Comparison of ENCODE assay signal across 18 mouse cellular contexts in genomic region chr3:18928401-18929104, GRCm38 (mm10).
A peak's percentile ranks its signal among the peaks of the same experiment; 100 is the strongest.
DNase-seq lines count a peak whose midpoint lies in the region; ATAC-seq lines count a peak whose summit lies in the region.
"Had no signal": no experiment of that assay in that cellular context is flagged by ENCODE, and none has a peak within 500 bp of the region (broad histone marks: within the 10 kb centered on the region; RNA-seq: fewer than 3 reads in every experiment).

No protein-coding gene starts in this region.

- no peak overlapping the region for H3K4me2 ChIP-seq in midbrain, embryonic 11.5 days
- H3K4me2 ChIP-seq in midbrain, embryonic 14.5 days (ENCODE audit: low read length) = no peak overlapping the region
- H3K4me2 ChIP-seq: embryonic facial prominence, embryonic 12.5 days; forebrain, embryonic 15.5 days; heart, embryonic 13.5 days had no signal

- no peaks in the 10 kb centered on the region for H3K36me3 ChIP-seq in midbrain, embryonic 11.5 days (ENCODE audit: control insufficient read depth, insufficient read depth, low read length)
- no peaks in the 10 kb centered on the region for H3K36me3 ChIP-seq in midbrain, embryonic 10.5 days
- H3K36me3 ChIP-seq in midbrain, embryonic 14.5 days (ENCODE audit: control insufficient read depth, insufficient read depth, low read length) = no peaks in the 10 kb centered on the region
- H3K36me3 ChIP-seq: embryonic facial prominence, embryonic 12.5 days; forebrain, embryonic 15.5 days; heart, embryonic 13.5 days had no signal

- no peak for DNase-seq in midbrain, embryonic 11.5 days (ENCODE audit: low spot score, missing footprints)
- no peak for DNase-seq in midbrain, embryonic 10.5 days (ENCODE audit: low spot score)
- peak; percentile 21 for DNase-seq in retina, embryonic 14.5 days (ENCODE audit: low spot score)
- no peak for DNase-seq in retina, postnatal 1 day
- peak; percentile 60 for DNase-seq in midbrain, embryonic 14.5 days
- no peak for DNase-seq in kidney, postnatal 10 days
- DNase-seq in embryo, embryonic 11 days = no peak
- DNase-seq: adrenal gland, adult 2 months; adrenal gland, postnatal 25 days; cerebellum, adult 11 months; cerebellum, adult 8-10 months; cerebellum, postnatal 14 days; gastrocnemius, postnatal 36 days; heart, adult 11 months; heart, postnatal 36 days had no signal

- no peak overlapping the region for H3K9ac ChIP-seq in midbrain, embryonic 11.5 days (ENCODE audit: low read length)
- H3K9ac ChIP-seq in midbrain, embryonic 14.5 days (replicated peaks; ENCODE audit: low read length) = no peak overlapping the region
- H3K9ac ChIP-seq: embryonic facial prominence, embryonic 12.5 days; forebrain, embryonic 15.5 days; heart, embryonic 13.5 days had no signal

- no peak overlapping the region for H3K27ac ChIP-seq in midbrain, embryonic 11.5 days (ENCODE audit: low read depth, low read length)
- H3K27ac ChIP-seq in midbrain, embryonic 10.5 days (replicated peaks) = no peak overlapping the region
- peak overlapping the region; percentile 53 for H3K27ac ChIP-seq in midbrain, embryonic 14.5 days (replicated peaks; ENCODE audit: low read depth, low read length)
- H3K27ac ChIP-seq: embryonic facial prominence, embryonic 12.5 days; forebrain, embryonic 15.5 days; heart, embryonic 13.5 days had no signal

- H3K4me1 ChIP-seq in midbrain, embryonic 11.5 days (ENCODE audit: control insufficient read depth, insufficient read depth, low read length) = no peaks in the 10 kb centered on the region
- H3K4me1 ChIP-seq in midbrain, embryonic 10.5 days = no peaks in the 10 kb centered on the region
- H3K4me1 ChIP-seq in midbrain, embryonic 14.5 days (ENCODE audit: control insufficient read depth, insufficient read depth, low read length) = peaks cover 5% of the 10 kb centered on the region; the same call in 1 of the 2 replicates
- H3K4me1 ChIP-seq: embryonic facial prominence, embryonic 12.5 days had no signal

- no peak overlapping the region for H3K4me3 ChIP-seq in midbrain, embryonic 11.5 days (ENCODE audit: low read depth, low read length)
- H3K4me3 ChIP-seq in midbrain, embryonic 10.5 days = no peak overlapping the region
- H3K4me3 ChIP-seq in midbrain, embryonic 14.5 days (replicated peaks; ENCODE audit: low read depth, low read length) = no peak overlapping the region
- H3K4me3 ChIP-seq: embryonic facial prominence, embryonic 12.5 days; forebrain, embryonic 15.5 days; heart, embryonic 13.5 days had no signal

- H3K9me3 ChIP-seq in midbrain, embryonic 11.5 days (ENCODE audit: control insufficient read depth, low read length) = no peaks in the 10 kb centered on the region
- H3K9me3 ChIP-seq in midbrain, embryonic 10.5 days (replicated peaks) = no peaks in the 10 kb centered on the region
- no peaks in the 10 kb centered on the region for H3K9me3 ChIP-seq in midbrain, embryonic 14.5 days (ENCODE audit: control insufficient read depth, low read length)
- H3K9me3 ChIP-seq: embryonic facial prominence, embryonic 12.5 days; forebrain, embryonic 15.5 days; heart, embryonic 13.5 days had no signal

- 73% methylated on average over 3 of the region's 3 CpGs for WGBS in midbrain, embryonic 11.5 days
- 85% methylated on average over 3 of the region's 3 CpGs for WGBS in midbrain, embryonic 10.5 days
- 52% methylated on average over 3 of the region's 3 CpGs for WGBS in midbrain, embryonic 14.5 days

- no peaks in the 10 kb centered on the region for H3K27me3 ChIP-seq in midbrain, embryonic 11.5 days (ENCODE audit: control insufficient read depth, insufficient read depth, low read length)
- no peaks in the 10 kb centered on the region for H3K27me3 ChIP-seq in midbrain, embryonic 10.5 days (ENCODE audit: low read depth, poor library complexity, severe bottlenecking)
- H3K27me3 ChIP-seq in midbrain, embryonic 14.5 days (ENCODE audit: control insufficient read depth, insufficient read depth, low read length) = no peaks in the 10 kb centered on the region
- H3K27me3 ChIP-seq: embryonic facial prominence, embryonic 12.5 days; forebrain, embryonic 15.5 days; heart, embryonic 13.5 days had no signal

- ATAC-seq in midbrain, embryonic 11.5 days (ENCODE audit: low FRiP score) = peak; percentile 83
- ATAC-seq in midbrain, embryonic 14.5 days (ENCODE audit: low FRiP score, low TSS enrichment) = peak; percentile 76; the same call in 1 of the 2 replicates
- ATAC-seq: forebrain, embryonic 15.5 days had no signal

Comparison
In these comparisons a context has a peak if more than half of its experiments do, and no peak if none do; other contexts are left out.
1. DNase-seq: peak in retina, embryonic 14.5 days (single experiment) and midbrain, embryonic 14.5 days (single experiment); none in midbrain, embryonic 11.5 days (single experiment), midbrain, embryonic 10.5 days (single experiment), retina, postnatal 1 day (single experiment), kidney, postnatal 10 days (single experiment) and embryo, embryonic 11 days (single experiment).